ENCODE assay signal across 29 mouse cellular contexts in the genomic region with DNA sequence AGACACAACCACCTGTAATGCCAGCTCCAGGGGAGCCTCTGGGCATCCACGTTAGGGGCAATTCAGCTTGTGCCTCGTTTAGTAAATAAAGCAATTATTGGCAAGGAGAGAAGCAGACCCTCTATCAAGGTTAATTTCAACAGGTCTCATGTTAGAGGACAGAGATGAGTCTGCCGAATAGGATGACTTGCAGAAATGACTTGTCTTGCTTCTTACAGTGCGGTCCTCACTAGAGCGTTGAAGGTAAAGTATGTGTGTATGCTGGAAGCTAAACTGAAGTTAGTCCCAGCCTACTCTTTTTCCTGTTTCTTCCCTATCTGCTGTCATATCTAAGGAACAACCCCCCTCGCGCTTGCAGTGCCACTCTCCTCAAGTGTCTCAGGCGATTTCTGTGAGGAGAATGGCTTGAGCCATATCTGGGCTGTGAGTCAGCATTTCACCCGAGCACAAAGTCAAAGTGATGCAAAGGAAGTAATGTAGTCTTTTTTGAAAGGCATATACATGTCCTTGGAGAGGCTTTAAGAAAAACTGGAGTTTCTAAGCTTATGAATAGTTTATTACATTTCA. TPM values are rescaled to one million over a fixed set of nuclear protein-coding genes. Genes with fewer than 3 reads are reported as not detected.
DNase-seq lines count a peak whose midpoint lies in the region; ATAC-seq and TF ChIP-seq lines count a peak whose summit lies in the region.
"Had no signal": no experiment of that assay in that cellular context is flagged by ENCODE, and none has a peak within 500 bp of the region (broad histone marks: within the 10 kb centered on the region; RNA-seq: fewer than 3 reads in every experiment).

No protein-coding gene starts in this region.

- H3K27me3 ChIP-seq in midbrain, embryonic 11.5 days (ENCODE audit: control insufficient read depth, insufficient read depth, low read length), result no peaks in the 10 kb centered on the region
- no peaks in the 10 kb centered on the region for H3K27me3 ChIP-seq in midbrain, postnatal 0 days (ENCODE audit: insufficient read depth, low read length)
- no peaks in the 10 kb centered on the region for H3K27me3 ChIP-seq in liver, embryonic 14.5 days (ENCODE audit: control insufficient read depth, insufficient read depth, low read length)
- H3K27me3 ChIP-seq: forebrain, embryonic 15.5 days; heart, embryonic 15.5 days; Patski had no signal

- ATAC-seq in midbrain, embryonic 11.5 days (ENCODE audit: low FRiP score), result no peak
- no peak for ATAC-seq in midbrain, postnatal 0 days (ENCODE audit: low FRiP score)
- peak; percentile 84 for ATAC-seq in erythroblast, adult 5-6 weeks (replicated peaks; ENCODE audit: low FRiP score, poor library complexity, severe bottlenecking)
- ATAC-seq in liver, embryonic 14.5 days (ENCODE audit: insufficient read depth), result peak; percentile 69
- ATAC-seq: forebrain, embryonic 15.5 days; hindbrain, postnatal 0 days; intestine, postnatal 0 days; Patski had no signal

- peak; percentile 77 for DNase-seq in midbrain, embryonic 11.5 days (ENCODE audit: low spot score, missing footprints)
- DNase-seq in midbrain, postnatal 0 days (ENCODE audit: low spot score), result no peak
- DNase-seq in liver, embryonic 14.5 days (ENCODE audit: low read depth in 3 of 3, low spot score in 3 of 3), result peak in 2 of 3 experiments; percentile 33 to 36
- no peak for DNase-seq in adrenal gland, postnatal 14 days
- no peak for DNase-seq in left cerebral cortex, adult 8-10 months (ENCODE audit: low spot score in 2 of 2)
- no peak for DNase-seq in adrenal gland, adult 2 months
- DNase-seq: adrenal gland, postnatal 25 days; cerebellum, adult 2 months; cerebellum, postnatal 36 days; gastrocnemius, postnatal 36 days; lung, adult 18-20 months; lung, postnatal 14 days; retina, postnatal 1 day had no signal

- H3K27ac ChIP-seq in midbrain, embryonic 11.5 days (ENCODE audit: low read depth, low read length), result no peak overlapping the region
- no peak overlapping the region for H3K27ac ChIP-seq in midbrain, postnatal 0 days (ENCODE audit: low read depth, low read length)
- peak overlapping the region; percentile 46 for H3K27ac ChIP-seq in liver, embryonic 14.5 days
- H3K27ac ChIP-seq: embryonic facial prominence, embryonic 10.5 days; forebrain, embryonic 15.5 days; heart, embryonic 15.5 days; hindbrain, embryonic 10.5 days; hindbrain, postnatal 0 days; limb, embryonic 10.5 days; midbrain, embryonic 10.5 days had no signal

- H3K9me3 ChIP-seq in midbrain, embryonic 11.5 days (ENCODE audit: control insufficient read depth, low read length), result no peaks in the 10 kb centered on the region
- H3K9me3 ChIP-seq in midbrain, postnatal 0 days (ENCODE audit: low read length), result no peaks in the 10 kb centered on the region
- no peaks in the 10 kb centered on the region for H3K9me3 ChIP-seq in liver, embryonic 14.5 days (ENCODE audit: control insufficient read depth, low read length)
- H3K9me3 ChIP-seq: embryonic facial prominence, embryonic 10.5 days; forebrain, embryonic 15.5 days; heart, embryonic 15.5 days; hindbrain, embryonic 10.5 days; limb, embryonic 10.5 days; midbrain, embryonic 10.5 days had no signal

- no peak overlapping the region for H3K4me3 ChIP-seq in midbrain, embryonic 11.5 days (ENCODE audit: low read depth, low read length)
- no peak overlapping the region for H3K4me3 ChIP-seq in midbrain, postnatal 0 days (ENCODE audit: low read depth, low read length)
- no peak overlapping the region for H3K4me3 ChIP-seq in liver, embryonic 14.5 days (ENCODE audit: insufficient read depth in 1 of 2, low read depth in 2 of 2, low read length in 2 of 2)
- H3K4me3 ChIP-seq: embryonic facial prominence, embryonic 10.5 days; forebrain, embryonic 15.5 days; heart, embryonic 15.5 days; hindbrain, embryonic 10.5 days; limb, embryonic 10.5 days; midbrain, embryonic 10.5 days had no signal

- TF ChIP-seq CTCF in midbrain, postnatal 0 days (IDR thresholded peaks at IDR 0.05), result no peak
- TF ChIP-seq CTCF in liver, embryonic 14.5 days (IDR thresholded peaks at IDR 0.05; ENCODE audit: low read depth), result no peak

- no peaks in the 10 kb centered on the region for H3K36me3 ChIP-seq in midbrain, embryonic 11.5 days (ENCODE audit: control insufficient read depth, insufficient read depth, low read length)
- peaks cover 5% of the 10 kb centered on the region; the same call in 1 of the 2 replicates for H3K36me3 ChIP-seq in midbrain, postnatal 0 days (ENCODE audit: insufficient read depth, low read length)
- H3K36me3 ChIP-seq in liver, embryonic 14.5 days (replicated peaks; ENCODE audit: control insufficient read depth, insufficient read depth, low read depth), result peaks cover 11% of the 10 kb centered on the region

- no peak overlapping the region for H3K4me2 ChIP-seq in midbrain, embryonic 11.5 days
- H3K4me2 ChIP-seq in midbrain, postnatal 0 days (ENCODE audit: low read depth, low read length, poor library complexity, severe bottlenecking), result no peak overlapping the region
- peak overlapping the region; percentile 35; the same call in 1 of the 2 replicates for H3K4me2 ChIP-seq in liver, embryonic 14.5 days (ENCODE audit: low read depth)
- H3K4me2 ChIP-seq: forebrain, embryonic 15.5 days; heart, embryonic 15.5 days had no signal

- no peak for TF ChIP-seq EP300 in liver, embryonic 14.5 days (IDR thresholded peaks at IDR 0.05; ENCODE audit: low read depth)

- no peaks in the 10 kb centered on the region for H3K4me1 ChIP-seq in midbrain, embryonic 11.5 days (ENCODE audit: control insufficient read depth, insufficient read depth, low read length)
- no peaks in the 10 kb centered on the region for H3K4me1 ChIP-seq in midbrain, postnatal 0 days (ENCODE audit: insufficient read depth, low read length)
- H3K4me1 ChIP-seq in liver, embryonic 14.5 days (replicated peaks; ENCODE audit: control insufficient read depth in 2 of 2, insufficient read depth in 2 of 2, low read length in 1 of 2), result peaks cover 0 to 9% of the 10 kb centered on the region in 2 experiments; a peak in 3 of 4 replicates
- H3K4me1 ChIP-seq: embryonic facial prominence, embryonic 10.5 days; forebrain, embryonic 15.5 days; heart, embryonic 15.5 days; hindbrain, embryonic 10.5 days; limb, embryonic 10.5 days; midbrain, embryonic 10.5 days had no signal

- H3K9ac ChIP-seq in midbrain, embryonic 11.5 days (ENCODE audit: low read length), result no peak overlapping the region
- no peak overlapping the region for H3K9ac ChIP-seq in midbrain, postnatal 0 days (replicated peaks; ENCODE audit: low read length, poor library complexity, severe bottlenecking)
- H3K9ac ChIP-seq in liver, embryonic 14.5 days (replicated peaks), result no peak overlapping the region
- H3K9ac ChIP-seq: forebrain, embryonic 15.5 days; heart, embryonic 15.5 days had no signal

- WGBS in midbrain, embryonic 11.5 days, result 92% methylated on average over 9 of the region's 9 CpGs
- 91% methylated on average over 9 of the region's 9 CpGs for WGBS in midbrain, postnatal 0 days
- WGBS in liver, embryonic 14.5 days (ENCODE audit: insufficient replicate concordance), result 29% methylated on average over 9 of the region's 9 CpGs

RNA-seq across cellular contexts. Expression of gene Dtd2, which starts 7.9 kb away (rescaled TPM):
- polyA plus RNA-seq in midbrain, embryonic 11.5 days (2014; fragmentation: Nextera tagmentation; extraction: Ambion mirVana), result 24.1 and 27.4 TPM in 2 replicates
- 11.6 and 23.8 TPM in 2 replicates for total RNA-seq in midbrain, postnatal 0 days (2014; rRNA removed)
- 31.1 and 33.2 TPM in 2 replicates for polyA plus RNA-seq in midbrain, postnatal 0 days (2015; fragmentation: Nextera tagmentation; extraction: Ambion mirVana)
- total RNA-seq in erythroblast, adult 5-6 weeks (2015; ENCODE audit: low replicate concordance), result 5.4 and 7.7 TPM in 2 replicates
- 5.3 and 5.9 TPM in 2 replicates for total RNA-seq in erythroblast, adult 5-6 weeks (2017; ENCODE audit: low replicate concordance)
- 5.9 and 11.1 TPM in 2 replicates for polyA plus RNA-seq in liver, embryonic 14.5 days (2012; rRNA removed)
- 12.0 and 13.1 TPM in 2 replicates for polyA plus RNA-seq in liver, embryonic 14.5 days (2014; fragmentation: Nextera tagmentation; extraction: Ambion mirVana)
- 16.5 and 18.4 TPM in 2 replicates for total RNA-seq in adrenal gland, postnatal 14 days (2021)
- 10 to 100 TPM; 10.8 to 11.9 (median 11.6) TPM for total RNA-seq in left cerebral cortex, adult 8-10 months (2022)
- total RNA-seq in adrenal gland, adult 2 months (2021), result 10 to 100 TPM; 16.1 to 22.5 TPM
- 10.3 and 16.5 TPM in 2 replicates for polyA plus RNA-seq in adrenal gland, adult 2 months (2012; rRNA removed)

RNA-seq across cellular contexts. Expression of gene Heatr5a, which starts 27.3 kb away (rescaled TPM):
- 9.2 and 9.5 TPM in 2 replicates for polyA plus RNA-seq in midbrain, embryonic 11.5 days (2014; fragmentation: Nextera tagmentation; extraction: Ambion mirVana)
- 17.7 and 25.3 TPM in 2 replicates for total RNA-seq in midbrain, postnatal 0 days (2014; rRNA removed)
- polyA plus RNA-seq in midbrain, postnatal 0 days (2015; fragmentation: Nextera tagmentation; extraction: Ambion mirVana), result 2.6 and 3.3 TPM in 2 replicates
- total RNA-seq in erythroblast, adult 5-6 weeks (2015; ENCODE audit: low replicate concordance), result 18.1 and 18.6 TPM in 2 replicates
- 15.2 and 20.1 TPM in 2 replicates for total RNA-seq in erythroblast, adult 5-6 weeks (2017; ENCODE audit: low replicate concordance)
- 8.2 and 9.2 TPM in 2 replicates for polyA plus RNA-seq in liver, embryonic 14.5 days (2012; rRNA removed)
- 5.6 and 6.6 TPM in 2 replicates for polyA plus RNA-seq in liver, embryonic 14.5 days (2014; fragmentation: Nextera tagmentation; extraction: Ambion mirVana)
- total RNA-seq in adrenal gland, postnatal 14 days (2021), result 16.7 and 18.0 TPM in 2 replicates
- 1 to 10 TPM; 8.0 to 9.8 (median 9.5) TPM for total RNA-seq in left cerebral cortex, adult 8-10 months (2022)
- 10 to 100 TPM; 20.3 to 23.0 TPM for total RNA-seq in adrenal gland, adult 2 months (2021)
- 18.5 and 24.9 TPM in 2 replicates for polyA plus RNA-seq in adrenal gland, adult 2 months (2012; rRNA removed)

RNA-seq across cellular contexts. Expression of gene Gpr33, which starts 29.4 kb away (rescaled TPM):
- not detected in 2 replicates for polyA plus RNA-seq in midbrain, embryonic 11.5 days (2014; fragmentation: Nextera tagmentation; extraction: Ambion mirVana)
- not detected in 2 replicates for total RNA-seq in midbrain, postnatal 0 days (2014; rRNA removed)
- polyA plus RNA-seq in midbrain, postnatal 0 days (2015; fragmentation: Nextera tagmentation; extraction: Ambion mirVana), result not detected in 2 replicates
- total RNA-seq in erythroblast, adult 5-6 weeks (2015; ENCODE audit: low replicate concordance), result not detected in 2 replicates
- total RNA-seq in erythroblast, adult 5-6 weeks (2017; ENCODE audit: low replicate concordance), result not detected in 2 replicates
- polyA plus RNA-seq in liver, embryonic 14.5 days (2012; rRNA removed), result not detected in 2 replicates
- polyA plus RNA-seq in liver, embryonic 14.5 days (2014; fragmentation: Nextera tagmentation; extraction: Ambion mirVana), result not detected in 2 replicates
- not detected in 2 replicates for total RNA-seq in adrenal gland, postnatal 14 days (2021)
- total RNA-seq in left cerebral cortex, adult 8-10 months (2022), result not detected
- not detected for total RNA-seq in adrenal gland, adult 2 months (2021)
- polyA plus RNA-seq in adrenal gland, adult 2 months (2012; rRNA removed), result 0.07 TPM in 1 of 2 replicates, not detected in the other
- total RNA-seq: adrenal gland, postnatal 25 days; gastrocnemius, postnatal 36 days; heart, adult 8-10 months; hindbrain, postnatal 0 days; layer of hippocampus, adult 18-20 months; left cerebral cortex, adult 18-20 months; monocyte, adult 5-6 weeks had no signal
- polyA plus RNA-seq: cerebellum, adult 2 months; embryonic facial prominence, embryonic 10.5 days; forebrain, embryonic 15.5 days; heart, embryonic 15.5 days; hindbrain, embryonic 10.5 days; hindbrain, postnatal 0 days; intestine, postnatal 0 days; kidney, embryonic 16.5 days; limb, embryonic 10.5 days; midbrain, embryonic 10.5 days; neural tube, embryonic 11.5 days; Patski had no signal

Comparison
In these comparisons a context has a peak if more than half of its experiments do, and no peak if none do; other contexts are left out.
1. DNase-seq: peak in midbrain, embryonic 11.5 days (single experiment) and liver, embryonic 14.5 days (2 of 3); none in midbrain, postnatal 0 days (single experiment), adrenal gland, postnatal 14 days (single experiment), left cerebral cortex, adult 8-10 months (0 of 2) and adrenal gland, adult 2 months (single experiment).
2. ATAC-seq: peak in erythroblast, adult 5-6 weeks (single experiment) and liver, embryonic 14.5 days (single experiment); none in midbrain, embryonic 11.5 days (single experiment) and midbrain, postnatal 0 days (single experiment).